Mouse (Mus musculus): ENCODE measurements around the gene Bace1. TPM values are rescaled to one million over a fixed set of nuclear protein-coding genes. Genes with fewer than 3 reads are reported as not detected.
A peak's percentile ranks its signal among the peaks of the same experiment; 100 is the strongest.

Gene Bace1
- polyA plus RNA-seq, 1 experiment from 2014 or later, result 17.8 TPM

GRCm38 (mm10) chr9:45806847-45807246, 31.5 kb upstream of the Bace1 start:
- Histone ChIP-seq H3K4me3 (ENCODE audit: low read length) (no peak overlapping the region), H3K27ac (ENCODE audit: low read length) (peak overlapping the region; percentile 4; the same call in 1 of the 2 replicates), H3K4me2 (ENCODE audit: low read depth, low read length) (peak overlapping the region; percentile 7; the same call in 1 of the 2 replicates), H3K9ac (ENCODE audit: low read depth, low read length) (peak overlapping the region; percentile 44), H3K9me3 (ENCODE audit: control insufficient read depth, low read length) (no peaks in the 10 kb centered on the region), H3K4me1 (ENCODE audit: control insufficient read depth, insufficient read depth, low read length) (0 out of 2 replicates have a peak, but pooled peaks cover 7% of the 10 kb centered on the region), H3K27me3 (replicated peaks; ENCODE audit: control insufficient read depth, insufficient read depth, low read length) (no peaks in the 10 kb centered on the region), H3K36me3 (ENCODE audit: control insufficient read depth, insufficient read depth, low read length) (0 out of 2 replicates have a peak, but pooled peaks cover 2% of the 10 kb centered on the region)
- WGBS, result 86% methylated on average over 11 of the region's 11 CpGs
- ATAC-seq, result peak; percentile 90

DNA sequence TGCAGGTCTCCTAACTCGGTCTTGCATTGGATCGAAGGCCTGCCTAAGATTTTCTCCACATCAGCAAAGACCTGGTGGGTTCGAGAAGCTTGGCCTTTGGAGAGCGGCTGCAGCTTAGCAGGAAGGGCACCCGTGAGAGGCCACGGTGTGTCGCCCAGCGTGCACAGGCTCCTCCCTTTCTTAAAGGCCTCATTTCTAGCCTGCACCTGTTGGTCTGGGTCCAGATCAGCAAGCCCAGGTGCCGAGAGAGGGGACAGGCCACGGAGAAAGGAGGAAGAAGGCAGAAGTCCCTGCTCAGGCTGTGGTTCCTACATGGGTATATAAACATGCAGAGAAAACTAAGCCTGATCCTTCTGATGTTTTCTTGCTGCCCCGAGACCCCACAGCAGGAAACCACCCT, 31.0 kb upstream of the Bace1 start:
- WGBS, result 77% methylated on average over 11 of the region's 11 CpGs
- 0 out of 2 replicates have a peak, but pooled peaks cover 7% of the 10 kb centered on the region for H3K4me1 ChIP-seq (ENCODE audit: control insufficient read depth, insufficient read depth, low read length)
- H3K27me3 ChIP-seq (replicated peaks; ENCODE audit: control insufficient read depth, insufficient read depth, low read length), result no peaks in the 10 kb centered on the region
- peak overlapping the region; percentile 7; the same call in 1 of the 2 replicates for H3K4me2 ChIP-seq (ENCODE audit: low read depth, low read length)
- H3K9me3 ChIP-seq (ENCODE audit: control insufficient read depth, low read length), result no peaks in the 10 kb centered on the region
- H3K27ac ChIP-seq (ENCODE audit: low read length), result peak overlapping the region; percentile 4; the same call in 1 of the 2 replicates
- 0 out of 2 replicates have a peak, but pooled peaks cover 2% of the 10 kb centered on the region for H3K36me3 ChIP-seq (ENCODE audit: control insufficient read depth, insufficient read depth, low read length)
- peak; percentile 83 for ATAC-seq
- peak overlapping the region; percentile 44; the same call in 1 of the 2 replicates for H3K9ac ChIP-seq (ENCODE audit: low read depth, low read length)
- no peak overlapping the region for H3K4me3 ChIP-seq (ENCODE audit: low read length)

GRCm38 (mm10) chr9:45807761-45808160, 30.6 kb upstream of the Bace1 start:
- Histone ChIP-seq H3K27ac (ENCODE audit: low read length) (peak overlapping the region; percentile 4; the same call in 1 of the 2 replicates), H3K36me3 (ENCODE audit: control insufficient read depth, insufficient read depth, low read length) (0 out of 2 replicates have a peak, but pooled peaks cover 2% of the 10 kb centered on the region), H3K4me2 (ENCODE audit: low read depth, low read length) (no peak overlapping the region), H3K4me1 (ENCODE audit: control insufficient read depth, insufficient read depth, low read length) (0 out of 2 replicates have a peak, but pooled peaks cover 7% of the 10 kb centered on the region), H3K4me3 (ENCODE audit: low read length) (no peak overlapping the region), H3K27me3 (replicated peaks; ENCODE audit: control insufficient read depth, insufficient read depth, low read length) (no peaks in the 10 kb centered on the region), H3K9me3 (ENCODE audit: control insufficient read depth, low read length) (no peaks in the 10 kb centered on the region), H3K9ac (ENCODE audit: low read depth, low read length) (peak overlapping the region; percentile 10; the same call in 1 of the 2 replicates)
- no peak for ATAC-seq
- WGBS, result 81% methylated on average over 8 of the region's 8 CpGs

DNA sequence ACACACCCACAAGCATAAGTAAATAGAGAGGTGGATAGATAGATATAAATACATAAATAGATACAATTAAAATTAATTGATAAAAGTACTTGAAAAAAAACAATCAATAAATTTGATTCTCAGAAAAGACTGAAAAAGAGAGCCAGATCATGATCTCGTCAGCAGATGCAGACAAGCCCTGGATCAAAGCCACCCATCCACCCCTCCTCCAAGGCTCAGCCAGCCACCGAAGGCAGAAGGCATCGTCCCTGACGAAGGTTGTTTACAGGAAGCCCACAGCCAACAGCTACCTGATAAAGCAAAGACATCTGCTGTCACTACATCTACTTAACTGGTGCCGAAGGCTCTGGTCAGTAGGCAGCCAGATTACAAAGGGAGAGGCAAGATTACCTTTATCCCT, 26.4 kb upstream of the Bace1 start:
- no peak overlapping the region for H3K4me3 ChIP-seq (ENCODE audit: low read length)
- H3K4me2 ChIP-seq (ENCODE audit: low read depth, low read length), result no peak overlapping the region
- H3K27ac ChIP-seq (ENCODE audit: low read length), result no peak overlapping the region
- WGBS, result 44% methylated on average over 5 of the region's 5 CpGs
- no peak for ATAC-seq
- H3K9ac ChIP-seq (ENCODE audit: low read depth, low read length), result no peak overlapping the region
- peaks cover 7% of the 10 kb centered on the region; the same call in 1 of the 2 replicates for H3K4me1 ChIP-seq (ENCODE audit: control insufficient read depth, insufficient read depth, low read length)
- H3K9me3 ChIP-seq (ENCODE audit: control insufficient read depth, low read length), result no peaks in the 10 kb centered on the region
- H3K36me3 ChIP-seq (ENCODE audit: control insufficient read depth, insufficient read depth, low read length), result no peaks in the 10 kb centered on the region
- H3K27me3 ChIP-seq (replicated peaks; ENCODE audit: control insufficient read depth, insufficient read depth, low read length), result no peaks in the 10 kb centered on the region

DNA sequence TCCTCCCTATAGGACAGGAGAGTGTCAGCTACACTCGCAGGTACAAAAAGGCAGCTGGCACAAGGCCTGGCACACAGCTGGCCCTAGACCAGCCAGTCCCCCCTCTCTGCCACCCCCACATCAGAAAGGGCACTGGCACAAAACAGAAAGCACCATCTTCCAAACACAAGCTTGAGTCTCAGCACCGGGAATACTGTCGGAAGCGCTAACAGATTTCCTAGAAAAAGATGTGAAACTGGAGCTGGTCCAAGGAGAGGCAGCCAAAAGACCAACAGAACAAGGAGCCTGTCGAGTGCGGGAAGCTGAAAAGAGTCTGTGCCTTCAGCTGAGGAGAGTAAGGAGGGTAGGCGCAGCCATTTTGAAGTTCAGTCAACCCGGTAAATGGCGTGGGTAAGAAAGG, 23.3 kb upstream of the Bace1 start:
- WGBS, result 71% methylated on average over 9 of the region's 9 CpGs
- no peak for ATAC-seq
- Histone ChIP-seq H3K9me3 (ENCODE audit: control insufficient read depth, low read length) (no peaks in the 10 kb centered on the region), H3K36me3 (ENCODE audit: control insufficient read depth, insufficient read depth, low read length) (no peaks in the 10 kb centered on the region), H3K9ac (ENCODE audit: low read depth, low read length) (no peak overlapping the region), H3K4me3 (ENCODE audit: low read length) (no peak overlapping the region), H3K4me2 (ENCODE audit: low read depth, low read length) (no peak overlapping the region), H3K27me3 (replicated peaks; ENCODE audit: control insufficient read depth, insufficient read depth, low read length) (no peaks in the 10 kb centered on the region), H3K27ac (ENCODE audit: low read length) (peak overlapping the region; percentile 27; the same call in 1 of the 2 replicates), H3K4me1 (ENCODE audit: control insufficient read depth, insufficient read depth, low read length) (peaks cover 5% of the 10 kb centered on the region; the same call in 1 of the 2 replicates)

GRCm38 (mm10) chr9:45815525-45815924, 22.9 kb upstream of the Bace1 start:
- peak; percentile 74 for ATAC-seq
- no peaks in the 10 kb centered on the region for H3K27me3 ChIP-seq (replicated peaks; ENCODE audit: control insufficient read depth, insufficient read depth, low read length)
- H3K4me2 ChIP-seq (ENCODE audit: low read depth, low read length), result no peak overlapping the region

GRCm38 (mm10) chr9:45818406-45819011, 19.9 kb upstream of the Bace1 start:
- no peaks in the 10 kb centered on the region for H3K9me3 ChIP-seq (ENCODE audit: control insufficient read depth, low read length)
- no peaks in the 10 kb centered on the region for H3K27me3 ChIP-seq (replicated peaks; ENCODE audit: control insufficient read depth, insufficient read depth, low read length)
- no peak for ATAC-seq
- H3K4me1 ChIP-seq (ENCODE audit: control insufficient read depth, insufficient read depth, low read length), result peaks cover 5% of the 10 kb centered on the region; the same call in 1 of the 2 replicates
- no peak overlapping the region for H3K9ac ChIP-seq (ENCODE audit: low read depth, low read length)
- 86% methylated on average over 9 of the region's 9 CpGs for WGBS
- no peak overlapping the region for H3K4me2 ChIP-seq (ENCODE audit: low read depth, low read length)
- no peaks in the 10 kb centered on the region for H3K36me3 ChIP-seq (ENCODE audit: control insufficient read depth, insufficient read depth, low read length)
- H3K4me3 ChIP-seq (ENCODE audit: low read length), result no peak overlapping the region
- H3K27ac ChIP-seq (ENCODE audit: low read length), result no peak overlapping the region

More at GRCm38 (mm10) chr9:45815525-45815924, 22.9 kb upstream of the Bace1 start:
- H3K36me3 ChIP-seq (ENCODE audit: control insufficient read depth, insufficient read depth, low read length), result no peaks in the 10 kb centered on the region
- WGBS, result 68% methylated on average over 10 of the region's 10 CpGs
- H3K27ac ChIP-seq (ENCODE audit: low read length), result peak overlapping the region; percentile 27; the same call in 1 of the 2 replicates
- H3K9ac ChIP-seq (ENCODE audit: low read depth, low read length), result no peak overlapping the region
- H3K9me3 ChIP-seq (ENCODE audit: control insufficient read depth, low read length), result no peaks in the 10 kb centered on the region
- peaks cover 5% of the 10 kb centered on the region; the same call in 1 of the 2 replicates for H3K4me1 ChIP-seq (ENCODE audit: control insufficient read depth, insufficient read depth, low read length)
- H3K4me3 ChIP-seq (ENCODE audit: low read length), result no peak overlapping the region

DNA sequence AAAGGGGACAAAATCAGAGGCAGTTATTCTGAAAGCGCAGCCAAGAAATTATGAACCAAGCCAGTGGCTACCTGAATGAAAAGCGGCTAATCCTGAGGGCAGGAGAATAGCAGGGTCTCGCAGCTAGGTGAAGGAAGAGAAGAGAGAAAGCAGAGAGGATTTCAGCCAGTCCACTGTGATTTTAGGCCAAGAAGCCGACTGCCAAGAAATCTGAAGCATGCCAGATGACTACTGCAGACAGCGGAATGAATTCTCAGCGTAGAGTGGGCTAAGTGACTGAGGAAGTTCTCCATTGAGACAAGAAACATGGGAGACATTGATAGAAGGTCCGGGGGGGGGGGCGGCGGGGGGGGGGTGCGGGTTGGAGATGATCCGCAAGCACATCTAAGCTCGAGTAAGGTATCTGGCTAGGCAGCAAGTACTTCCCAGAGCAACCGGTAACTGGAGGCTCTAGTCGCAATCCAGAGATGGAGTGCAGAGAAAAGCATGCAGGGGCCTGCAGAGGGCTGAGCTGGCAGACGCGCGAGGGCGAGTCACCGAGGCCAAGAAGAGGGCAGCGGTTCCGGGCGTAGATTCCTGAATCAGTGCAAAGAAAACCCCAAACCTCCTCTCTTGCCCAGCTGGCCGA, 10.6 kb upstream of the Bace1 start:
- WGBS, result 5% methylated on average over 20 of the region's 23 CpGs
- Histone ChIP-seq H3K9ac (ENCODE audit: low read depth, low read length) (peak overlapping the region; percentile 71), H3K36me3 (ENCODE audit: control insufficient read depth, insufficient read depth, low read length) (no peaks in the 10 kb centered on the region), H3K9me3 (ENCODE audit: control insufficient read depth, low read length) (no peaks in the 10 kb centered on the region), H3K4me3 (ENCODE audit: low read length) (peak overlapping the region; percentile 71), H3K4me1 (ENCODE audit: control insufficient read depth, insufficient read depth, low read length) (peaks cover 5% of the 10 kb centered on the region; the same call in 1 of the 2 replicates), H3K27ac (ENCODE audit: low read length) (peak overlapping the region; percentile 84), H3K27me3 (replicated peaks; ENCODE audit: control insufficient read depth, insufficient read depth, low read length) (no peaks in the 10 kb centered on the region), H3K4me2 (ENCODE audit: low read depth, low read length) (peak overlapping the region; percentile 80)
- peak; percentile 73 for ATAC-seq

GRCm38 (mm10) chr9:45828291-45828963, 10.0 kb upstream of the Bace1 start, which contains the start of gene Cep164:
Gene Cep164 (minus strand): TSS chr9:45828691.
- H3K9me3 ChIP-seq (ENCODE audit: control insufficient read depth, low read length), result no peaks in the 10 kb centered on the region
- peak within 1 kb of the TSS; percentile 71 for H3K4me3 ChIP-seq (ENCODE audit: low read length)
- peak within 1 kb of the TSS; percentile 84 for H3K27ac ChIP-seq (ENCODE audit: low read length)
- ATAC-seq, result peak; percentile 98
- peaks cover 5% of the 10 kb centered on the region; the same call in 1 of the 2 replicates for H3K4me1 ChIP-seq (ENCODE audit: control insufficient read depth, insufficient read depth, low read length)
- WGBS, result under 1% methylated on average over 31 of the region's 31 CpGs
- H3K4me2 ChIP-seq (ENCODE audit: low read depth, low read length), result peak within 1 kb of the TSS; percentile 80
- H3K27me3 ChIP-seq (replicated peaks; ENCODE audit: control insufficient read depth, insufficient read depth, low read length), result no peaks in the 10 kb centered on the region
- H3K9ac ChIP-seq (ENCODE audit: low read depth, low read length), result peak within 1 kb of the TSS; percentile 71
- no peaks in the 10 kb centered on the region for H3K36me3 ChIP-seq (ENCODE audit: control insufficient read depth, insufficient read depth, low read length)

Measured in intestine, embryonic 16.5 days (tissue).